Mouse (Mus musculus) c-Kit-positive CD71-positive TER-119-negative erythroid progenitor cells, embryonic 14.5 days (primary cell): ENCODE results near the gene Krtap17-1.

ENCODE experiments used
- DNase-seq: peaks from one replicate; pipeline ENCODE4 v3.0.0-alpha.2; 2013; ENCODE audit warnings: low read depth

Krtap17-1 gene

DNA sequence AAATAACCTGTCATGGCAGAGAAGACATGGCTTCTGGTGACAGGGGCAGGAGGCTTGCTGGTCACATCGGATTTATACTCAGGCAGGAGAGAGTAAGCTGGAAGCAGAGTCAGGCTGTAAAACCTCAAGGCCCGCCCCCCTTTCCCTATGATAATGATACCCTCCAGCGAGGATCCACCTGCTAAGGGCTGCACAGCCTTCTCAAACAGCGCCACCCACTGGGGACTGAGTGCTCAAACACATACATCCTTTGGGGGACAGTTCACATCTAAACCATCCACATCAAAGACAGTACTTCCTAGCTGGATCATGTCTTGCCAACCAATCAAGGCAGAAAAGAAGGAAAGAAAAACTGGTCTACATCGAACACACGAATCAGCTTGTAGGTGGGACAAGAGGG lies 29.6 kb downstream of the Krtap17-1 start:
- no peak for DNase-seq

DNA sequence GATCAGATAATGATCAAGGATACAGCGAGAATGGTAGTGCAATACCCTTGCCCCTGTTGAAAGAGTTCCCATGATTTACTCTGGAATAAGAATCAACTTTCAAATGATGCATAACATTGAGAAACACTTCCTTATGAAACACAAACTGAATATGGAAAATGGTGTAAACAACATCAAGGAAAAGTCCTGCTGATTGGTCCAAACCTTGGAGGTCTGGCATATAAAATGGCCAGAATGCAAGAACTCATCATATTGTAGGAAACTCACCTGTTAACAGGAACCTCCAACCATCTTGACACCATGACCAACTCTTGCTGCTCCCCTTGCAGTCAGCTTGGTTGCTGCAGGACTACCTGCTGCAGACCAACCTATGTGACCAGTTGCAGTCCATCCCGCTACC lies 45.6 kb downstream of the Krtap17-1 start, which contains the start of gene Krtap9-5:
TSS of gene Krtap9-5 (plus strand) at position 301 of the 400 bp plus-strand sequence.
- DNase-seq = no peak
